Mouse (Mus musculus) c-Kit-positive CD71-negative TER-119-negative erythroid progenitor cells, embryonic 14.5 days (primary cell): ENCODE results near the gene Tns1.

Experiments used
- DNase-seq: peaks from one replicate; pipeline ENCODE4 v3.0.0-alpha.2; 2013; ENCODE audit warnings: low read depth

Tns1 gene

DNA sequence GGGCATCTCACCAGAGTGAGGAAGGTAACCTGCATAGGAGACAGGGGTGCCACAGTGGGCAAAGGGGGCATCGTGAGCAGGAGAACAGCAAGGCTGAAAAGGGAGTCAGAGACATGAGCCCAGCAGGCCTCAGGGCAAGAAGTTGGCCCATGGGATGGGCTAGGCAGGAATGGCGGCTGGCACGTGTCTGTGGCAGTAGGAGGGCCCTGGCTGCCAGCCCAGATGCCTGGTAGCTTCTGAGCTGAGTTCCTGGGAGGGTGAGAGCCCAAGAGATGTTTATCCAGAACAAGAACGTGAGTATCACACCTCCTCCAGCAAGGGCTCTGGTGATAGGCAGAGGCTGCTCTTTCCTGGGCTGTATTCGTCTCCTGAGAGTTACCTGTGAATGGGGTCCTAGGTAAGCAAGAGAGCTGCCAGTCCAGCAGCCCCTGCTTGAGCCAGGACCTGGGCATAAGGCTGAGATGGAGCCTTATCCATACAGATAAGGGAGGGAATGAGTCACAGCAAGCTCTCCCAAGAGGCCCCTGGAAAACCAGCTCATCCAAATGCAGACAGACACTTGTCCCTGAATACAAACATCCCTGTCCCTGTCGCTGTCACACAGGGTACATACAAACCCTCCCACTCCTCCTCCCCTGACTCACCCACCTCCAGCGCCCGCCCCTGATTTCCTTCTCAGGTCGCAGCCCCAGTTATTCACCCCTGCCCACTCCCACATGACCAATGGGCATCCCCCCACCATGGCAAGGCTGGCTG, 2.2 kb downstream of the Tns1 start:
- no peak for DNase-seq

DNA sequence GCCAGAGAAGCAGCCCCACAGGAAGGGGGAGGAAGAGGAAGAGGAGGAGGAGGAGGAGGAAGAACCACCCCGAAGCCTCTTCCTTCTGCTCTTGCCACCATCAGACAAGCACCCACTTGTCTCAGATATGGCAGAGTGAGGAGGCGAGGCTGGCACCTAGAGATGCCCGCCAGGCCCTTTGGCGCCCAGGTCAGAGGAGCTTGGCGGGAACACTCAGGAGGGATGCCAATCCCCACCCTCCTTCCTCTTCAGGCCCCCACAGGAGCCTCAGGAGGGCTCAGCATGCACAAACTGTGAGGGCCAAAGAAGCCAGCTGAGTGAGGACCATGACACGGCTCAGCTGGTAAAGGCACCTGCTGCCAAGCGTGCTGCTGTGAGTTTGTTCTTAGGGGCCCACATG, 3.1 kb downstream of the Tns1 start:
- DNase-seq = no peak

DNA sequence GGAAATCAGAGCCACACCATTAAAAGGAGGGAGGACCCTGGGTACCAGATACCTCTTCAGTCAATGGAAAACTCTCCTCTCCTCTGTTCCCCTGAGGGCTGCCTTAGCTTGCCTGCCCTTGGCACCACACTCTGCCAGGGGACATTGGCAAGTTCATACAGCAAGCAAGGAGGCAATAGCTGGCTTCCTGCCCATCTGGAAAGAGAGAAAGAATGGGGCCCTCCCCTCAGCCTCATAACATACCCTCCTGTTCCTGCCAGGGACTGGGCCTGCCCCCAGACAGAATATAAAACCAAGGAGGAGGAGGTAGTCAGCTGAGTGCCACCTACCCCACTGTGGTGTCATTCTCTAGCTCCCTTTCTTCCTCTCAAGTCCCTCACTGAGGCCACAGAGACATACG, 5.1 kb downstream of the Tns1 start:
- DNase-seq = no peak

DNA sequence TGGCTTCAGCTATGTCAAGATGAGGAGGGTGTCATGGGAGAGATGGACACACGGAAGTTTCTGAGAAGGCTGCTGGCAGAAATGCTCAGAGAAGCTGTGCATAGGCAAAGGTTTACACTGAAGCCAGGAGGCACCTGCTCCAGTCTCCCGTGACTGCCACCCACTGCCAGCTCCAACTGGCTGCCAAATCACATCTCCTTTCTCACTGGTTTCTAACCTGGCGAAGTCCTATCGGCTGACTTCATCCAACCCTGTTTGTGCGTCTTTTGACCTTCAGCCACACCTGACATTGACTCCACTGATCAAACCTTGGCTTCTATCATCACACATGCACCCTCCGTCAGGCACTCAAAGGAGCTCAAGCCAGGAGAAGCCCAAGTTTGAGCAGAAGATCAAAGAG, 6.4 kb downstream of the Tns1 start:
- DNase-seq = no peak

DNA sequence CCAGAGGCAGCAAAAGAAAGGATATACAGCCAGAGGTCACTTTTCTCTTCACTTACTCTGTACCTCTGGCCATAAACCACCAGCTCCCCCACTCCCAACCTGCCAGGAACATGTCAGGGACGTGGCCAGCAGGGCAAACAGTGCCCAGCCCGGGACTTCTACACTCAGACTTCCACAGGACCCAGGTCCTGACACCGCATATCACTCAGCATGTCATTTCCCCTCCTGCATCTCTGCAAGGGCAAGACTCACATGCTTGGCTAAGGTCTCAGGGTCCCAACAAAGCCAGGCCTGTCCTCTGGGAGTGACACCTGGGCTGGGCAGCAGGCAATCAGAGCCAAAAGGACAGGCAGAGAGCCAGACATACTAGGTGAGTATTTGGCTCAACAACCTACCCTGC, 11.2 kb downstream of the Tns1 start:
- DNase-seq = no peak

DNA sequence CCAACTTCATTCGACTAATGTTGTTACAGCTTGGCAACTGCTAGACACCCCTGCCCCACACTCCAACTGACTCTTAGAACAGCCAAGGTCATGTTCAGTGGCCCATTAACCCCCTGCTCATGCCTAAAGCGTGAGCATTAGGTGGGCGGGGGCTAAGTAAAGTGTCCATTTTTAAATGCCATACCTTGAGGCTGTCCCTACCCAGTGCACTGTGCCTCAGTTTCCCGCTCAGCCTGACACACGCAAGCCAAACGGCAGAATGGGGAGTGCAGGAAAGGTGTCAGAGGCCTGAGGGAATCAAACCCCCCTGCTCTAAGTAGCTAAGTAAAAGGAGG, 12.6 kb downstream of the Tns1 start:
- DNase-seq = no peak

DNA sequence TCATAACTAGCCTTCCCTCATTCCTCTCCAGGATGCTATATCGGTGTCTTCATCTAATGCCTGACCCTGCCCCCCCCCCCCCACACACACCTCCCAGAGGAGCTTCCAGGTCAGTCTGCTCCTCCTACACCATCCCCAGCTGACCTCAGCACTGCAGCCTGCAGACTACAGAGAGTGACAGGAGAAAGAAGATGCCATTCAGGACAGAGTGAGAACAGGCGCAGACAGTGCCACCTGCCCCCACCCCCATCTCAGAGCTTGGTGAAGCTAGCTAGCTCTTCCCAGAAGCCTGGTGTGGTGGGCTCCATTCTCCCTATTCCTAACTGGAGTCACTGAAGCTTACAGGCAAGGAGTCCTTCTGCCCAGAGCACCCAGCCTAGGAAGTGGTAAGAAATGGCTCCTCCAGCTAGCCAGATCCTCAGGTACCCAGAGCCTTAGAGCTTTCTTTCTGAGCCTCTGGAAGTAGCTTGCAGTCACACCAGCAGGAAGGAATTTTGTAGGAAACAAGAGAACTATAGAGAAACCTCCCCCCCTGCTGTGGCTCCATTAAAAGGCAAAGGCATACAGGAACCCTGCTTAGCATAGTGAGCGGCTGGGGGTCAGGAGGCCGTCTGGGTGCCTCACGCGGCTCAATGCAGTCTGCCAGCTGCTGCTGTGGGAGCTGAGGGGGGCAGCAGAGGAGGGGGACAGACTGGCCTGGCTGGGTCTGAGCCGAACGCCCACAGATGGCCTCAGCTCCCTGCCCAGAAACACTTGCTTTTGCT, 13.1 kb downstream of the Tns1 start:
- no peak for DNase-seq

DNA sequence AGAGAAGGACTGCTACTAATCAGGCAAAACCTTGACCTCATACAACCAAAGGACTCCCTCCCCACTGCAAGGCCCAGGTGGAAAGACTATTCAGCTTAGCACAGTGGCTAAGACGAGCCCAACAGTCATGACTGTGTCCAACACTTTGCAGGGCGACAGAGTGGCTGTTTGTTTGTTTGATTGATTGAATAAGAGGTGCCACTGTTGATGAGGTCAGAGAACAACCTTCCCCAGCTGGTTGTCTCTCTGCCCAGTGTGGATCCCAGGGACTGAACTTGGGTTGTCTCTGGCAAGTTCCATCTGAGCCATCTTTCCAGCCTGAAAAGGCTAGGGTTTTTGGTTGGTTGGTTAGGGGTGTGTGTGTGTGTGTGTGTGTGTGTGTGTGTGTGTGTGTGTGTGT, 14.6 kb downstream of the Tns1 start:
- DNase-seq = no peak

DNA sequence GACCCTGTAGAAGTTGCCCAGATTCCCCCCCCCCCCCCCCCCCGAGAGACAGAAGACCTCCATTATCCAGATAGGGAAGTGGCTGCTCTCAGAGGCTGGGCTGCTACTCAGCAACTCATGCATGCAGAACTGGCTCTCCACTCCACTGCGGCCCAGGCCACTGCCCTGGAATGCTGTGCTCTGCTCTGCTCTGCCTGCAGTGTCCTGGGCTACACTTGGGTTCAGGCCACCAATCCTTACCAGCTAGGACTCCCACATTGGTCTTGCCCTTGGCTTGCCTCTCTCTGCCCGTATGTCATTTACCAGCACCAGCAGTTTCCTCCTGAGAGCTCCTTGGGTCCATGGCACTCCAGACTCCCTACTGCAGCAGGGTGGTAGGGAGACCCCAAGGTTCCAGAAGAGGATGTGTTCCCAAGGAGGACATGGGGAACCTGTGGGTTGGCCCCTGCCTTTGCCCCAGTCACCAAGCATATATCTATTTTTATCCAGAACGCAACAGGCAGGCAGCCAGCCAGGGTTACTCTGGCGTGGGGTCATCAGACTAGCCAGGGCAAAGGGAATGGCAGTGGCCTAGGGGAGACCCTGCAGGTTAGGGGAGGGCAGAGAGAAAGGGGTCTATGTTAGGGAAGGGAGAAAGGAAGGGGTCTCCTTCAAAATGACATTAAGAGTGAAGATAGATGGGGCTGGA, 16.2 kb downstream of the Tns1 start:
- no peak for DNase-seq

DNA sequence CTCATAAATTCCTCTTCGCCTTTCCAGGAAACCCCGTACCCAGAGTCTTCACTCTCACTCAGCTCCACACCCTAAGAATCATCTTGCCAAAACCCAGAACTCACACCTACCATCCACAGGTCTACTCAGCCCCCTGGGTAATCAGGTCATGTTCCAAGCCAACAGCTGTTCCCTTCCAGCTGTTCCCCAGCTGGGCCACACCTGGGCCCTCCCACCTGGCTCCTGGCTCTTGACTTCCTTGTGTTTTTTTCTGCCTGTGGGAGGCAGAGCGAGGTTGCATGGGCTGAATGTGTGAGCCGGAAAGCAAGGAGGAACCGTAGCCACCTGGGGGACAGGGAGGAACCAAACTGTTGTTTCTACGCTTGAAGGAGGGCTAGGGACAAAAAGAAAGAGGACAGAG, 18.0 kb downstream of the Tns1 start:
- DNase-seq = no peak

DNA sequence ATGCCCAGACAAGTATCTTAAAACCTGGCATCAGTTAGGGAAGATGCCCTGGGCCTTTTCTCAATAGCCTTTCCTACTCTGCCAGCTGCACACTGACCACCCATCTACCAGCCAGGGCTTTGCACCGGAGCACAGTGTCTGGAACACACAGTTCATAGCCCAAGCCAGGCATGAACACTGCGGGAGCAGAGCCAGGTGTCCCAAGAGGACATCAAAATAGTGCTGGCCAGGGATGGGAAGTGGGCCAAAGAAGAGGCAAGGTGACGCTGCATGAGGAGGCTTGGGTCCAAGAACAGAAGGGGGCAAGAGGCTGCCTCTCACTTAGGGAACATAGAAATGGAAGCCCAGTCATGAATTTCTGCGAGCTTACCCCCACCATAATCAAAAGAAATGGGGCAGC, 18.6 kb downstream of the Tns1 start:
- DNase-seq = no peak

DNA sequence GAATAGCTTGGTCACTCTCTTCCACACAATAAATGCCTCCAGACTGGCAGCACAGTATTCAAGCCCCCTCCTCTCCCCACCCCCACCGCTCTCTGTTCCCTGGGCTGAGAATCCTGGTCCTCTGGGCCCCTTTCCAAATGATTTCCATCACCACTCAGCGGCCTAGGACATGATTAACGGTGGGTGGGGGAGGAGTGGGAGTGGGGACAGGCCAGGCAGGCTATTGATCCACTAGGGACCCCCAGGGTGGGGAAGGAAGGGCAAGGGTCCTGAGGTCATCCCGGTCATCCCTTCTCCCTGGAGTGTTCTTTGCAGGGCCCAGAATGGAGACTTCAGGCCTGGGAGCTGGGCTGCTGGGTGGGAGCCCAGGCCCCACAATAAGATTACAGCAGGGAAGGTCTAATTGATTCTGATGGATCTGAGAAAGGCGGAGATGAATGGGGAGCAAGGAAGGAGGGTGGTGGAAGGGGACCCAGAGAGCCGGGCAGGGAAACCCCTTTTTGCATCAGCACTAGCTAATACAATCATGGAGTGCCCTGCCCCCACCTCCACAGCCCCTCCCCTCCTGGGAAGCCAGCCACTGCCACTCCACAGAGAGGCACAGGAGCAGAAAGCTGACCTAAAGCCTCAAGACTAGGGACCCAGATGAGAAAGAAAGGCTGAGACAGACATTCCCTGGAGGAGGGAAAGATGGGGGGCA, 20.4 kb downstream of the Tns1 start:
- no peak for DNase-seq

DNA sequence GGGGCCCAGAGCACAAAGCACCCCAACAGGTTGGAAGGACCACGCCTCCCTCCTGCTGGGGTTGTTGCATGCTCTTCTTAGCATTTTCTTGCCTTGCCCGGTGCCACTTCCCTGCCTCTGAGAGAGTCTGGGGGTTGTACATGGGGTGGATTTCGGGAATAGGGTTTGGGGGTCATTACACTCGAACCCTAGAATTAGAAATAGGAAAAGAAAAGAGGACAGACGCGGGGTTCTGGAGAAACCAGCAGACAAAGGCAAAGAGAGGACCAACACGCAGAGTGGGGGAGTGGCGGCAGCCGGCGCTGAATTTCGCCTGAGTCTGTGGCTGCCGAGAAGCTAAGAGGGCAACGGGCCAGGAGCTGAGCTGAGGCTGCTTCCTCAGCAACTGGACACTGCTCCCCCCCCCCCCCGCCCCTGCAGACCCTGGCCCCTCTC, 25.2 kb downstream of the Tns1 start:
- DNase-seq = no peak

DNA sequence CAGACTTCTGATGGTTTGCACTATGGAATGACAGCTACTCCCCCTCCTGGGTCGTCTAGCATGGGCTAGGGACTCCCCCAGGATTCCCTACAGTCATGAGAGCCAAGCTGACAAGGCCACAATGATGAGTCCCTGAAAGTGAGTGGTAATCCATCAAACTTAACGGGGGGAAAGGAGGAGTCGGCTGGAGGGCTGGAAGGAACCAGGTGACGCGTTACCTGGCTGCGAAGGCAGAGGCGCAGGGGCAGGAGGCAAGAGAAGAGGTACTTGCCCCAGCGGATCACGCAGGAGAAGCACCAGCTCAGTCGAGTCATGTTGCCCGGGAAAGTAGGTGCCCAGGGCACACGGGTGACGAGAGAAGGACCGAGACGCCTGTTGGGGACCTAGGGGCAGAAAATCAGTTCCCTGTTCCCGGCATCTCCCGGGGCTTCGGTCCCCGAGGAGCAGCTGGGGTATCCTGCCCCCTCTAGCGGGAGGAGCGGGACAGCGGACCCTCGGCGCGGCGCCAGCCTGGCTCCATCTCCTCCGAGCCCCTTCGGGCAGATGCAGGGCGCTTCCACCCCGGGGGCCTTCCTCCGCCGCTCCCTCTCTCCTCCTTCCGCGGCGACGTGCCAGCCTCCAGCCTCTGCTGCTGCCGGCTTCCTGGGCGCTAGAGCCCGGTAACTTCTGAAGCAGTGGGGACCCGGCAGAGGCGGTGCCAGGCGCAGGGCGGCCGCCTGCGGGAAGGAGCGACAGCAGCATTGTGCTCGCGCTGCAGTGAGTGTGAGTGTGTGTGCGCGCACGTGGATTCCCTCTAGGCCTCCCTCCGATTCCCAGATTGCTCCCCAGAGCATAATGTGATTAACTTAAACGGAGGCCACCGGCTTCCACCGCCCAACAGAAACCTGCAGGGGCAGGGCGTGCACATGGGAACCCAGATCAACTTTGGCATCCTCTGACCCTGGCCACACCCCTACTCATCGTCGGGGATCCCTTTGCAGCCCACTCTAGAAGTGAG, 25.9 kb downstream of the Tns1 start:
- no peak for DNase-seq

DNA sequence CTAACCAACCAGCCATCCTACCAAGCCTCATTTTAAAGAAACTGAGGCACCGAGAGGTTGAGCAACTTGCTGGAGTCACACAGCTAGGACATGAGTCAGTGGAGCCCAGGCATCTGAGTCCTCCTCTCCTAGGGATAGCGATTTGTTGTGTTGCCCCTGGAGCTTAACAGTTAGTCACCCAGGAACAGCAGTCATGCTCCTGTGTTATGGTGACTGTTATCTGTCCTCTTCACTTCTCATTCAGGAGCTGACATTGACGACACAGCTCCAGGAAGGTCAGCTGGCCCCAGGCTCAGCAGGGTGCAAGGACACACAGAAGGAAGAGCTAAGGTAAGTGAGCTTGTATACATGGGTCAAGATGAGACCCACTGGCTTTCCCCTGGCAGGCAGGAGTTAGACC, 28.5 kb downstream of the Tns1 start:
- no peak for DNase-seq

DNA sequence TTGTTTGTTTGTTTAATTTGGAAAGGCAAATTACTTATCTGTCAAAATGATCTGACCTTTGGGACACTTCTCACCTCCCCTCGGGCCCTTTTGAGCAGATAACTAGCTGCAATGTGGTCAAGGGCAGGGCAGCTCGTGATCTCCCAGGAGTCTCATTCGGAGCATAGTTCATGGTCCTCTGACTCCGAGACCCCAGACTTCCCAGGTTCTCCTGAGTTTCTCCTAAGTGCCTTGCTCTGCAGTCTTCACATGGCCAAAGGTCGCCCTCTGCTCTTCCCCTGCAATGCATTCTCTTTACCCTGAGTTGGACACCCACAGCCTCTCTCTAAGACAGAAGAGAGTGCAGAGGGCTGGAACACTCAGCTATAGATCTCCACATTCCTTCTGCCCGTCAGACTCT, 29.0 kb downstream of the Tns1 start:
- no peak for DNase-seq

DNA sequence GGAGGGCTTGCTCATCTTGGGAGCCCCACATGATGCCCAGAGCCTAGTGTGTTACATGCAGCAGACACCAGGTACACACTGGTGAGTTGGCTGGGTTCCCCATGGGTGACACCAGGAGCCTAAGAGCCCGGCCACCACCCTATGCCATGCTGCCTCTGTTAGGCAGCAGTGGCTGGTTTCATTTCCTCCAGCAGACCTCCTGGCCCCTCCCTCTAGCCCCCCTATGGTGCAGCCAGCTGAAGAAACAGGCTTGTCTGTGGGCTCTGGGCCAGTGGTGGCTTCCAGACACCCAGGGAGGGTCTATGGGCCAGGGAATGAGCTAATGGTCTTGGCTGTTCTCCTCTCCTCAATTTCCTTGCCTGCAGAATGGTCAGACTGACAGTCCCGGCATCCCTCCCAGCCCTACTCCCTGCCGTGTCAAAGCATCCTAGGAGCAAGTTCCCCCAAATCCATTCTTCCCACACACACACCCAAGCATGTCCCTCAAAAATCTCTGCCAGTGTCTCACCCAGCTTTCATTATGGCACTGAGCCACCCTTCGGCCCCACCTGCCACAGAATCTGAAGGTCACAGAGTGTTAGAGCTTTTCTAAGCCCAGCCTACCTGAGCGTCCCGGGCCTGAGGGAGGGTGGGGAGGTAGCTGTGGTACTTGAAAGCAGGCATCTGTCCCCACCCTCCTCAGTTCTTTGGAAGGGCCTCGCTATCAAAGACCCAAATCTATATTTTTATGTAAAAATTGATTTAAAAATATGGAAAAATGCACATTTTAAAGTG, 29.6 kb downstream of the Tns1 start:
- no peak for DNase-seq

DNA sequence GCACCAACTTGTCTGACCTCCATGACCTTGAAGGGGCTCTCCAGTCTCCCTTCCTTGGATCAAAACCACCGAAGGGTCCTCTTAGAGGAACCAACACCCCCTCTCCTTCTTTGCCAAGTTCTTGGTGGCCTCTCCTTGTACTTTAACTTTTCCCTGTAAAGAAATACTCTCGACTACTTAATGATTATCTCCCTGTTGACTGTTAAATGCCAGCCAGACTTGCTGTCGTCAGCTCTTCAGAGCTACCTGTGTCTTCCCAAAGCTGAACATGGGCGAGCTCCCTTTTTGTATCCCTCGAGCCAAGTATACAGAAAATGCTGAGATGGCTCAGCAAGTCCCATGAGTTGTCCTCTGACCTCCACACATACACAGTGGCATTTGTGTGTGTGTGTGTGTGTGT, 30.8 kb downstream of the Tns1 start:
- no peak for DNase-seq

DNA sequence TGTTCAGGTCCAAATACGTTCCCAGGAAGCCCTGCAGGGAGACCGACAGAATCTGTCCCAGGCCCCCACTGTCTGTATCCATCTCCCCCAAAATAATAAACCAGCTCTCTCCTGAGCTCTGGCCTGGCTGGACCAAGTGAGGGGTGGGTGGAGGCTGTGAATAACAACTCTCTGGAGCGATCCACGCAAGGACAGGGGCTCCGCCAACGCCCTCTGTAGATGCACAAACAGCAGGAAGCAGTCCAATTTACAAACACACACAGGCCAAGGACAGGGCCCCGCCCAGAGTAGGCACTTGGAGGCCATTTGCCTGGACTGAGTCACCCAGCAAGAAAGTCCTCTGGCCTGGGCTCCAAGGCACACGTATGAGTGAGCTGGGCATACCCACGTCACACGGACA, 32.0 kb downstream of the Tns1 start:
- no peak for DNase-seq

DNA sequence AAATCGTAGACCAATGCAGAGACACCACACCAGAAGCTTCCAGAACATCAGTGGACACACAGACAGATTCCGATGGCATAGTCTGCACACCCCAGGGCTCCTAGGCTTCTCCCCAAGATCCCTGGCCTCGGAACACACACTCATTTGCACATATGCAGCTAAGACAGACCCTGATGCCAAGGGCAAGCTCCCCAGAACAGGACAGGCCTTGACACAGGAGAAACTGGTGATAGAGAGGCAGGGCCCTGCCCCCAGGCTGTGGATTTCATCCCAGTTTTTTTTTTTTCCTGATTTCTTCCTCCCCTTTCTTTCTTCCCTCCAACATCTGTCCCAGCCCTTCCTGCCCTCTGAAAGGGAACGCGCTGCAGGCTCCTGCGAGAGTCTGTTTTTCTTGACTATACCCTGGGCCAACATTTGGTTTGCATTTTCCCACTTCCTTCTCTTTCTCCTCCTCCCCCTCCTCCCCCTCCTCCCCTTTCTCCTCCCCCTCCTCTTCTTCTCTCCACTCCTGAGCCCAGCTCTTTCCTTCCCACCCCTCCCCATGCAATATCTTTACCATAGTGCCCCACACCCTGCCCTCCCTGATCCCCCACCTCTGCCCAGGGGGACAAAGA, 32.5 kb downstream of the Tns1 start:
- DNase-seq = no peak
